Mouse (Mus musculus): ENCODE results near the gene Rho.

Rho gene

DNA sequence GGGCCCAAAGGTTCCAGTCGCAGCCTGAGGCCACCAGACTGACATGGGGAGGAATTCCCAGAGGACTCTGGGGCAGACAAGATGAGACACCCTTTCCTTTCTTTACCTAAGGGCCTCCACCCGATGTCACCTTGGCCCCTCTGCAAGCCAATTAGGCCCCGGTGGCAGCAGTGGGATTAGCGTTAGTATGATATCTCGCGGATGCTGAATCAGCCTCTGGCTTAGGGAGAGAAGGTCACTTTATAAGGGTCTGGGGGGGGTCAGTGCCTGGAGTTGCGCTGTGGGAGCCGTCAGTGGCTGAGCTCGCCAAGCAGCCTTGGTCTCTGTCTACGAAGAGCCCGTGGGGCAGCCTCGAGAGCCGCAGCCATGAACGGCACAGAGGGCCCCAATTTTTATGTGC lies at the start of gene Rho:
Rho (plus strand) TSS at position 110 of the 400 bp plus-strand sequence.
- DNase-seq (ENCODE audit: low spot score in 2 of 2), result no peak

GRCm38 (mm10) chr6:115884018-115884417 lies 47.5 kb upstream of the Rho start:
- DNase-seq (ENCODE audit: low spot score in 2 of 2), result no peak

GRCm38 (mm10) chr6:115886894-115887293 lies 44.7 kb upstream of the Rho start:
- DNase-seq (ENCODE audit: low spot score in 2 of 2), result no peak

DNA sequence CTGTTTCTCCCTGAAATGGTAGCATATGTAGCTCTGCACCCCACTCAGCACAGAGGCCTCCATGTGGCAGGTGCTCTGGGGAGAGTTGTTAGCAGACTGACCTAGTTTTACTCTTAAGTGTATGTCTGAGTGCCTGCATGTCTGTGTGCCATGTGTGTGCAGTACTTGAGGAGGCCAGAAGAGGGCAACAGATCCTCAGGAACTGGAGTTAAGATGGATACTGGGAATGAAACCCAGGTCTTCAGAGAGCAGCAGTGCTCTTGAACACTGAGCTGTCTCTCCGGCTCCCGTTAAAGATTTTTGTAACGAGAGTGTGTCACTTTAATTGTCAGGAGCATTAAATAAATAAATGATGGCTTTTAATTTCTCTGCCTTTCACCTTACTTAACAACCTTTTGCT lies 43.3 kb upstream of the Rho start:
- no peak for DNase-seq (ENCODE audit: low spot score in 2 of 2)

DNA sequence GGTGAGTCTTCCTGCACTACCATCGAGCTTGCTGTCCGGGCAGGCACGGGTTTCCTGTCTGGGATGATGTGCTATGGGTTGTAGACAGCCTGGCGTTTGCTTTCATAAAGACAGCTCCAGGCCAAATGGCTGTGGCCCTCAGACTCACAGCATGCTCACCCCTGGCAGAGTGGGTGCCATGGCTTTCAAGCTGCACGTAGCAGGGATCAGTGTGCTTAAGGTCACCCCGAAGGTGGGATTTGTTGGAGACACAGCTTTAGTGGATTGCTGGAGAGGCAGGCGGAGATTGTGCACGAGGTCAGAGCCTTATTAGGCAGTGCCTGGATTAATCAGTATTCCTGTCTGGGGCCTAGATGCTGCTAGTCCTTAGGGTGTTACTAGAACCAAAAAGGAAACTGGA lies 40.9 kb upstream of the Rho start:
- peak in 1 of 2 experiments; percentile 6 for DNase-seq (ENCODE audit: low spot score in 2 of 2)

DNA sequence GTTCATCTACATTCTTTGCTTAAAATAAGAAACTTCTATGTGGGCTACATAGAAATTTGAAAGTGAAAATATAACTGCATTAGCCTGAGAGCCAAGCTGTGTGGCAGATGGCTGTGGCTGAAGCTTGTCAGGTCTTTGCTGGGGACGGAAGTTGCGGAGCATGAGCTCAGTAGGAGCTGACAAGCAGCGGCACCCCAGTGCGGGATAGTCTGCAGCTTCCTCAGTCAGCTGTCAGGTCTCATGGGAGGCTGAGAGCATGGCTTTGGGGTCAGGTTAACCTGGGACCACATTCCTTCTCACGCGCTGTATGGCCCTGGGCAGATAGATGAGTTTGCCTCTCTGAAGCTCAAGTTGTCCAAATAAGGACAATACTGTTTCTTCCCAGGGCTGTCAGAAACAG lies 40.5 kb upstream of the Rho start:
- DNase-seq (ENCODE audit: low spot score in 2 of 2), result peak in 1 of 2 experiments; percentile 38

GRCm38 (mm10) chr6:115891497-115892061 lies 40.0 kb upstream of the Rho start:
- DNase-seq (ENCODE audit: low spot score in 2 of 2), result peak; percentile 83 to 84

DNA sequence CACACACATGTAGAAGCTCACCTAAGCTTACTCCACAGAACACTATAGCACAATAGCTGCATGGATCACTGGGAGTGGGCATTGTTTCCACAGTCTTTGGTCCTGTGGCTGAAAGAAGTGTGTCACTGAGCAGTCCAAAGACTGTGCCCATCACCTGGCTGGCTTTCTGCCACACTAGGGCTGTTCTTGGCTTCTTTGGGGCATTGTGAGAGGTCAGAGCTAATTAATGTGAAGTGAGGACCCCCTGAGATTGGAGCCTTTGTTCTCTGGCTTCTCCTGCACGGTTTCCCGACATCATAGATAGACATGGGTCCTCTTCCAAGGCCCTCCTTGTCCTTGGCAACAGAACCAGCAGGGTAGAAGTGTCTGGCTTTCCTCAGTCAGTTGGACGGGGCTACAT lies 39.2 kb upstream of the Rho start:
- DNase-seq (ENCODE audit: low spot score in 2 of 2), result peak in 1 of 2 experiments; percentile 3

DNA sequence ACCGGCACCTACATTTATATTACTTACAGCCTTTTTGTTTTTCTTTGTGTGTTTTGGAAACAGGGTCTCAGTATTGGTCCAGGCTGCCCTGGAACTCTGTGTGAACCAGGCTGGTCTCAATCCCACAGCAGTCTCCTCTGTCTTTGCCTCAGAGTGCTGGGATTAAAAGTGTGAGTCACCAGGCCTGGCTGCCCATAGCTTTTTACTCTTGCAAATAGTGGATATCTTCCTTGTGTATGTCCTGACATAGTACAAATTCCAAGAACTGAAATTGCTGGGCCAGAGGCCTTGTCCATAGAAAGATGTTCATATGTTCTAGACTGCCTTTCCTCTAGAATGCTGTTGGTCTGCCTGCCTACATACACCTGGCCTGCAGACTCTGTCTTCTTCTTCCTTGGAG lies 35.2 kb upstream of the Rho start:
- DNase-seq (ENCODE audit: low spot score in 2 of 2), result no peak

DNA sequence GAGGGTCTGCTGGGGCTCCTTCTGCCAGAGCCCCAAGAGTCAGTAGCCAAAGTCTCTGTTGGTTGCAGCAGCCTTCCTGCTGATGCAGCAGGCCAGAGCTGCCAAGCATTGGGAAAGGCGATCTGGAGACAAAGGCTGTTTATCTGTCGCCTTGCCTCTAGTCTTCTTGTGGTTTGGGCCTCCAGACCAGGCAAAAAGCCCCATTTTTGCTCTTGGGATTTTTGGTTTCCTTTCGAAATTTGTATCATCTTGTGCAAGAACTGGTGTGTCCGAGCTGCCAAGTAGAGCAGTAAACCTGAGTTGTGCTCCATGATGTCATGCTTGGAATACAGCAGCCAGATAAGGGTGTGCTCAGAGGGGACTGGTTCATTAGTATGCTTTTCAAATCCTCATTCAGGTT lies 34.4 kb upstream of the Rho start:
- no peak for DNase-seq (ENCODE audit: low spot score in 2 of 2)

DNA sequence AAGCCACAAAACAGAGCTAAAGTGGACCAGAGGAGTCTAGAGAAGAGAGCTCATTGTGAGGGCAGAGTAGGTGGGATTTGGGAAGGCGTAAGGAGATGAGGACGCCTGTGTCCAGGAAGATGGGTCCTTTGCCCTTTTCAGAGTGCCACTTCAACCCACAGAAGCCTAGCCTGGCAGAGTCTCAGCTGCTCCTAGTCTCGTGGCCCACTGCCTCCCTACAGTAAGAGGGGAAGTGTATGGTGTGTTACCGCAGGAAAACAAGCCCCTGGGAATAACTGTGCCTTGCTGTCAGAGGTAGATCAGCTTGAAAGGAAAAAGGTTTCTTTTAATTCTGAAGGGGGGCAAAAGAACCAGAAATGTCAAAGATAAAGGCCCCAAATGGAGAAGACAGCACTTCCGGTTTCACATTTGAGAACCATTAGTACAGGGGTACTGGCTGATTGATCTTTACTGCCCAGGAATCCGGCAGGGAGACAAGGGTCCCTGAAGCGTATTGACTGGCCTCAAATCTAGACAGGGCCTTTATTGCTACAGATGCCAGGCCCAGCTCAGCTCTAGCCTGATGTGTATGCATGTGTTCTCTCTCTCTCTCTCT lies 33.5 kb upstream of the Rho start:
- DNase-seq (ENCODE audit: low spot score in 2 of 2), result no peak

DNA sequence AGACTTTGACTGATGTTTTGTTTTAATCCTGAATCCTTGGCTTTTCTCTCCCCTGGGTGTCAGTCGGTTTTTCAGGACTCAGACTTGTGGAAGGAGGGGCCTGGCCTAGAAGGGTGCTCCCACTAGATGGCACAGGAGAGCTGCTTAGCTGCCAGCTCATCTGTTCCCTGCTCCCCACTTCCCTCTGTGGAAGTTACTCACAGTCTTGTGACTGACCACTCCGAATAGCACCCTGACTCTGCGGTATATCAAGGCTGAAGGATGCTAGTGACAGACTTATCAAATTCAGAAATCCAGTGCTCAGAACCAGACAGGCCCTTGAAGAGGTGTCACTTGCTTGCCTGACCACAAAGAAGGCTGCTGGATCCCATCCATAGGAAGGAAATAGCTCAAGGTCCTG lies 30.5 kb upstream of the Rho start:
- DNase-seq (ENCODE audit: low spot score in 2 of 2), result peak in 1 of 2 experiments; percentile 71

GRCm38 (mm10) chr6:115901489-115901931 lies 30.0 kb upstream of the Rho start:
- no peak for DNase-seq (ENCODE audit: low spot score in 2 of 2)

DNA sequence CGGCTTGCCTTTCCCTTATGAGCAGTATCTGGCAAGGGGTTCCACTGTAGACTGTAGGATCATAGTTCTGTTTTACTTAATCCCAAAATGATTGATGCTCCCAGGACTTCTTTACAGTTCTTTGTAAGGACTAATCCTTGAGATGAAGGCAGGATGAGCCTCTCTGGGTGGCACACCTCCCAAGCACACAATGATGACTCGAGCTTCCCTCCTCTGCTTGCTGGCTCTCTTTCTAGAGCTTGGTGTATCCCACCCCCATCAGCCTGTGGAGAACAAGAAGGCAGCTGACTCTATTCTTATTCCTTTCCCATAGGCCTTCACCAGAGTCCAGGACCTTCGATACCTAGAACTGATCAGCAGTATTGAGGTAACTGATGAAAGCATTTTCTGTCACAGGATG lies 29.0 kb upstream of the Rho start:
- no peak for DNase-seq (ENCODE audit: low spot score in 2 of 2)

GRCm38 (mm10) chr6:115905568-115905967 lies 26.0 kb upstream of the Rho start:
- no peak for DNase-seq (ENCODE audit: low spot score in 2 of 2)

GRCm38 (mm10) chr6:115906455-115906854 lies 25.1 kb upstream of the Rho start:
- DNase-seq (ENCODE audit: low spot score in 2 of 2), result no peak

DNA sequence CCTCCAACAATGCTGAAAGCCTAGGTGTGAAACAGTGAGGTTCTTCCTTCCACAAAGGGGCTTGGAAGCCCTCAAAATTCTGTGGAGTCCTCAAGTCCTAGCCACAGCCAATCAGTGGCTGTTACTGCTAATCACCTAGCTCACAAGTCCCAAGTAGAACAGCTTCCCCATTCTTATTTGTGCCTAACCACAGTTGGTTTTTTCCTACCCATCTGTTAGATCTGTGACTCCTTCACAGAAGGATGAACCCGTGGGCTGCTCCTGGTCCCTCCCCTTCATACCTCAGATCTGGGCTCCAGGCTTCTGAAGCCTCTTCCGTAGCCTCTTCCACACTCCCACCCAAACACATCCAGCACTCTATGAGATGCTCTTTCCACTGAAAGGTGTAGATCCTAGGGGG lies 24.7 kb upstream of the Rho start:
- DNase-seq (ENCODE audit: low spot score in 2 of 2), result no peak

DNA sequence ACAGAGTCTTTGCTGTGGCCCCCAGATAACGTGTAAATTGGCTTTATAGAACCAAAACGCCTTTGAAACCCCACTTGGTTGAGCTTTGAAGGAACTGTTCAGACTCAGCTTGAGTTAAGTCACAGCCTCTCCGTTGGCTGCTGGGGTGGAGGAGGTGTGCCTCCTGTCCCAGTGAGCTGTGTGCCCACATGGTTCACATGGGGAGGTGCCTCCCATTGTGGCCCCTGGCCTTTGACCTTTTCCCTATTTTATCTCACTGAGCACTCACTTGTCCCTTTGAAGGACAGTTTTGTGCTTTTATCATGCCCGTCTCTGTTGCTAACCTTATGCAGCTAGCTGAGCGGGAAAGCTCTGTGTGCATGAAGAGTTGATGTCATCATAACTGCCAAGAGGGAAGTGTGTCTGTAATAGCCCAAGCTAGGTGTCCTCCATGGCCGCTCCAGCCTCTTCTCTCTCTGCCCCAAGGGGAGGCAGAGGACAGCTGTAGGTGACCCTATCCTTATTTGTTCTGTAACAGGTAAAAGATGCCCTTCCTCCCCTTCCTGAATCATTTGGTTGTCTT lies 23.0 kb upstream of the Rho start:
- no peak for DNase-seq (ENCODE audit: low spot score in 2 of 2)

DNA sequence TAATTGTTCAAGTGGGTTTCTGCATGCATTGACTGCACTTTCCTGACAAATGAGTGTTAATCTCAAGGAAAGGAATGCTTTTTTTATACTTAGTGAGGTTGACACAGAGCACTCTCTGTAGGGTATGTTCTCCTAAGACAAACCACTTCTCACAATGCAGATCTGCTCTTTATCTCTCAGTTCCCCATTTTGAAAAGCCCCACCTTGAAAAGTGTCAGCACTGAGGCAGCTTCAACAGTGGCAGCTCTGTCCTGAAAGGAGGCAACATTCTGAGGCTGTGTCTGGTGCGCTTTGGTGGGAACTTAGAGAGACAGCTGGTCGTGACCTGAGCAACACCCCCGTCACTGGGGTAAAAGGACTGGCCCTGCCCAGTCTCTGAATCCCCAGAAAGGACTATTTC lies 22.5 kb upstream of the Rho start:
- no peak for DNase-seq (ENCODE audit: low spot score in 2 of 2)

DNA sequence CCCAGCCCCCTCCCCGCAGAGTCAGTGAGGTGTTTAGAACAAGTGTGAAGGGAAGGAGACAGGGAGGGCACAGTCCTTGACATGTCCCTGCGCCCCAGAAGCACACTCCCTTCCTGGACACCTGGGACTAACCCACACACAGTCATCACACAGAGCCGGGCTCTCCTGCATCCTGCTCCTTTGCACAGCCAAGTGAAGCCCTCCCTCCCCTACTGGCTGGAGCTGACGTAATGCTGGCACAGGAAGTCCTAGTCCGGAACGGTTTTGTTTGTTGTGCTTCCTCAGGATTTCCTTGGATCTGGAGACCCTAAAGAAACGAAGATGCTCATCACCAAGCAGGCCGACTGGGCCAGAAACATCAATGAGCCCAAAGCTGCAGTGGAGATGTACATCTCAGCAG lies 21.6 kb upstream of the Rho start:
- no peak for DNase-seq (ENCODE audit: low spot score in 2 of 2)

GRCm38 (mm10) chr6:115911763-115912162 lies 19.8 kb upstream of the Rho start:
- no peak for DNase-seq (ENCODE audit: low spot score in 2 of 2)

DNA sequence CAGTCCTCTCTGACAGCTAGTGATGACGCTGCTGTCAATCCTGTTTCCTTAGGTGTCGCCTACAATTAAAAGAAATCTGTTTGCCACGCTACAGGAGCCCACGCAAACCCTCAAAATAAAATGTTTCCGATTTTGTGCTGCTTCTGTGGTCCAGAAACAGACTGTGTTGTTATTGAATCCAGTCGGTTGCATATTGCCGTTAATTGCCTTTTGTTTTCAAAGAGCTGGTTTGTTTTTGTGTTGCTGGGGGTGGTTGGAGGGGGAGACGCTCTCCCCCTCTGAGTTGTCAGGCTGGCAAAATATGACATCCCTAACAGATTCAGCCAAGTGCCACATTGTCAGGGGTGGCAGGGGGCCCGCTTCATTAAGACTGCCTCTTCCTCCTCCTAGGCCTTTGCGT lies 18.1 kb upstream of the Rho start:
- DNase-seq (ENCODE audit: low spot score in 2 of 2), result no peak

DNA sequence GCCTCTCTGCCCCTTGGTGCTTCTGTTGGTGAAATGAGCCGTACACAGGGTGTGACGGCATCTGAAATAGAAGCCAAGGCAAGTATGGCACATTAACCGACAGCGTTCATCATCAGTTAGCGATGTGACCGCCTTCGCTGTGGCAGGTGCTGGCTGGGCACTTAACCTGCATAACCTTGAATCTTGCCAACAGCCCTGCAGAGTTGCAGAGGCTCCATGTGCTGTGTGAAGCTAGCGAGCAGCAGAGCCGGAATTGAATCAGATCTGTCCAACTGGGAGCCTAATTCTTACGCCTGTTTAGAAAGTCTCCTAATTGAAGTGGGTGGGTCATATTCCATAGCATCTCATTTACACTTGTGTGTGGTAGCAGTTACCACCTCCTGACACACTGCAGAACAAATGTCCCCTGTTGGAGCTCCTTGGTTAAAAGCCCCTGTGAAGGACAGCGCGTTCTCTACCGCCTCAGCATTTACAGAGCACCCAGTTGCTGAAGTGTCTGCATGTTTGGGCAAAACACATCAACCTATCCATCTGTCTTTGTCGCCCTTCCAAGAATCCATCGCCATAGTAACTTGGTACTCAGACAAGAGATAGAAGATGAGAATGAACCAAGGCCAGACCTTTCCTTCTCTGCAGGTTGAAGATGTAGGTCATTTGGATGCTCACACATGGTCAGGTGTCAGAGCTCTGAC lies 16.9 kb upstream of the Rho start:
- no peak for DNase-seq (ENCODE audit: low spot score in 2 of 2)
